Mouse (Mus musculus): ENCODE measurements around the gene Olfr1079. TPM values are rescaled to one million over a fixed set of nuclear protein-coding genes. Genes with fewer than 3 reads are reported as not detected.
"Not testable (repeated sequence)": the region's sequence is repeated elsewhere in the genome, so short reads cannot be mapped to it uniquely, and the experiment has no call there.

The Olfr1079 gene
- polyA plus RNA-seq (2015; fragmentation: Nextera tagmentation; extraction: Ambion mirVana), result not detected in 2 replicates

GRCm38 (mm10) chr2:86542380-86542779 lies at the start of gene Olfr1079:
Gene Olfr1079 (minus strand): TSS chr2:86542480.
- Histone ChIP-seq H3K9me3 (replicated peaks) (no peaks in the 10 kb centered on the region), H3K27ac (no peak within 1 kb of the TSS), H3K4me2 (no peak within 1 kb of the TSS), H3K4me1 (no peaks in the 10 kb centered on the region), H3K4me3 (no peak within 1 kb of the TSS), H3K36me3 (ENCODE audit: poor library complexity, severe bottlenecking) (no peaks in the 10 kb centered on the region), H3K27me3 (no peaks in the 10 kb centered on the region), H3K9ac (no peak within 1 kb of the TSS)
- 33% methylated on average over 1 of the region's 1 CpGs for WGBS
- no peak for ATAC-seq

- H3K4me3 ChIP-seq; H3K27me3 ChIP-seq; H3K9ac ChIP-seq; H3K4me2 ChIP-seq; H3K9me3 ChIP-seq (replicated peaks); ATAC-seq; H3K36me3 ChIP-seq (ENCODE audit: poor library complexity, severe bottlenecking); H3K27ac ChIP-seq; H3K4me1 ChIP-seq: not testable (repeated sequence)
Measured at GRCm38 (mm10) chr2:86558135-86558534, 15.9 kb upstream of the Olfr1079 start, which contains the start of gene Olfr1080. Gene Olfr1080 (minus strand): TSS chr2:86558235.

DNA sequence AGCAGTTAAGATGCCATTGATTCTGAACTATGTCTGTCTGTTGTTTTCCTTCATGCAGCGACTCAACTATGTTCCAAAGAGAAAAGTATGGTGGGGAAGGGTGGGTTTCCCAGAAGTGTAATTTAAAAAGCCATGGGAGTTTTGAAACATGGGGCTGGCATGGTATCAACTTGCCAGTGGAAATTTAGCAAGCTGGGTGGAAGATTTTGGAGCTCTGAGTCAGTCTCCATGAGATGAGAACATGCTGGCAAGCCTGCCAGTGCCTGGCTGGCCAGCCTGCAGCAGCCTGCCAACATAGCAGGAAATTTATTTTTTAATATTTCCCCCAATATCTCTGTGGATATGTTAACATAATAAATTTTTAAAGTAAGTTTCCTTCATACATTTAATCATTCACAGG lies 11.3 kb downstream of the Olfr1079 start:
- H3K4me1 ChIP-seq, result no peaks in the 10 kb centered on the region
- H3K4me2 ChIP-seq, result no peak overlapping the region
- no peaks in the 10 kb centered on the region for H3K27me3 ChIP-seq
- no peak overlapping the region for H3K27ac ChIP-seq
- WGBS, result 77% methylated on average over 1 of the region's 1 CpGs
- no peak for ATAC-seq
- H3K4me3 ChIP-seq, result no peak overlapping the region
- H3K36me3 ChIP-seq (ENCODE audit: poor library complexity, severe bottlenecking), result no peaks in the 10 kb centered on the region
- no peaks in the 10 kb centered on the region for H3K9me3 ChIP-seq (replicated peaks)
- H3K9ac ChIP-seq, result no peak overlapping the region

DNA sequence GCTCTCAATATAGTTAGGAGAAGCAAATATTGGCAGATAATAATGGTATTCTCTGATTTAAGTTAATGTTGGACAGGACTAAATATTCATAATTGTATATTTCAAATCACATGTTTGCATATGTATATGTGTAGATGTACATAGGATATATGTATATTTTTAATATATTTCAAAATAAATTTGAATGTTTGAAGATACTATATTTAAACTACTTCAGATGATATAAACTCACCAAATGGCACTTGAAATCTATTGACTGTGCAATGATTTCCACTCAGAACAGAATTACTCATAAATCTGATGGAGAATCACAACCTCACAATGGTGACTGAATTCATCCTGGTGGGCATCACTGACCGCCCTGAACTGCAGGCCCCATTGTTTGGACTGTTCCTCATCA lies 34.1 kb downstream of the Olfr1079 start, which contains the start of gene Olfr1076:
Gene Olfr1076 (plus strand): TSS at position 301 of the 400 bp plus-strand sequence.
- H3K4me1 ChIP-seq, result no peaks in the 10 kb centered on the region
- no peaks in the 10 kb centered on the region for H3K9me3 ChIP-seq (replicated peaks)
- ATAC-seq, result no peak
- no peaks in the 10 kb centered on the region for H3K36me3 ChIP-seq (ENCODE audit: poor library complexity, severe bottlenecking)
- H3K27ac ChIP-seq, result no peak within 1 kb of the TSS
- H3K9ac ChIP-seq, result no peak within 1 kb of the TSS
- no peak within 1 kb of the TSS for H3K4me3 ChIP-seq
- no peak within 1 kb of the TSS for H3K4me2 ChIP-seq
- WGBS, result 82% methylated on average over 1 of the region's 1 CpGs
- no peaks in the 10 kb centered on the region for H3K27me3 ChIP-seq

DNA sequence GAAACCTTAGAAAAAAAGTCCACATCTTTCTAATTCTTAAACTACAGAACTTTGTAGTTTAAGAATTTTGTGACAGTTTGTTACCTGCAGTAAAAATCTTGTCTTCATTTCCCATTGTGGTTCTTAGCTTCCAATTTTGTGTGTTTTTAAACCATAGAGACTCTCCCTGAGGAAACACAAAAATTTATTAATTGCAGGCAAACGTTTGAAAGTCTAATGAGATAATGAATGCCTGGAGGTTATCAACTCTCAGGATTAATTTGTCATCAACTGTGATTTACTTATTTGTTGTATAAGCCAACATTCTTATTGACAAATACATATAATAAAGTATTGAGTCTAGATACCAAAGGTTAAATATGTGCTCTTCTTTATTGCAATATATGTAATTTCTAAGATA lies 55.0 kb downstream of the Olfr1079 start, which contains the start of gene Olfr228:
Gene Olfr228 (minus strand): TSS at position 101 of the 400 bp plus-strand sequence.
- Histone ChIP-seq H3K36me3 (ENCODE audit: poor library complexity, severe bottlenecking) (no peaks in the 10 kb centered on the region), H3K9me3 (replicated peaks) (no peaks in the 10 kb centered on the region), H3K27me3 (no peaks in the 10 kb centered on the region), H3K4me3 (no peak within 1 kb of the TSS), H3K4me2 (no peak within 1 kb of the TSS), H3K27ac (no peak within 1 kb of the TSS), H3K9ac (no peak within 1 kb of the TSS), H3K4me1 (no peaks in the 10 kb centered on the region)
- WGBS, result 63% methylated on average over 1 of the region's 1 CpGs
- no peak for ATAC-seq

Other genes starting within 250 kb of the Olfr1079 start
- gene Olfr1053, start 227.2 kb downstream of the Olfr1079 start, polyA plus RNA-seq (2015; fragmentation: Nextera tagmentation; extraction: Ambion mirVana), result not detected in 2 replicates
- gene Olfr1054, start 207.0 kb downstream of the Olfr1079 start, polyA plus RNA-seq (2015; fragmentation: Nextera tagmentation; extraction: Ambion mirVana), result not detected in 2 replicates
- not detected in 2 replicates for gene Olfr1055, start 192.2 kb downstream of the Olfr1079 start, polyA plus RNA-seq (2015; fragmentation: Nextera tagmentation; extraction: Ambion mirVana)
- gene Olfr1056, start 180.0 kb downstream of the Olfr1079 start, polyA plus RNA-seq (2015; fragmentation: Nextera tagmentation; extraction: Ambion mirVana), result not detected in 2 replicates
- gene Olfr1057, start 164.1 kb downstream of the Olfr1079 start, polyA plus RNA-seq (2015; fragmentation: Nextera tagmentation; extraction: Ambion mirVana), result not detected in 2 replicates
- not detected in 2 replicates for gene Olfr1058, start 153.9 kb downstream of the Olfr1079 start, polyA plus RNA-seq (2015; fragmentation: Nextera tagmentation; extraction: Ambion mirVana)
- not detected in 2 replicates for gene Olfr1061, start 128.4 kb downstream of the Olfr1079 start, polyA plus RNA-seq (2015; fragmentation: Nextera tagmentation; extraction: Ambion mirVana)
- gene Olfr1062, start 115.7 kb downstream of the Olfr1079 start, polyA plus RNA-seq (2015; fragmentation: Nextera tagmentation; extraction: Ambion mirVana), result not detected in 2 replicates
- gene Olfr1065, start 91.9 kb downstream of the Olfr1079 start, polyA plus RNA-seq (2015; fragmentation: Nextera tagmentation; extraction: Ambion mirVana), result not detected in 2 replicates
- gene Olfr1066, start 86.2 kb downstream of the Olfr1079 start, polyA plus RNA-seq (2015; fragmentation: Nextera tagmentation; extraction: Ambion mirVana), result not detected in 2 replicates
- not detected in 2 replicates for gene Olfr228, start 55.1 kb downstream of the Olfr1079 start, polyA plus RNA-seq (2015; fragmentation: Nextera tagmentation; extraction: Ambion mirVana)
- gene Olfr1076, start 34.0 kb downstream of the Olfr1079 start, polyA plus RNA-seq (2015; fragmentation: Nextera tagmentation; extraction: Ambion mirVana), result not detected in 2 replicates
- not detected in 2 replicates for gene Olfr1080, start 15.8 kb upstream of the Olfr1079 start, polyA plus RNA-seq (2015; fragmentation: Nextera tagmentation; extraction: Ambion mirVana)
- not detected in 2 replicates for gene Olfr1082, start 56.5 kb upstream of the Olfr1079 start, polyA plus RNA-seq (2015; fragmentation: Nextera tagmentation; extraction: Ambion mirVana)
- not detected in 2 replicates for gene Olfr1084, start 97.2 kb upstream of the Olfr1079 start, polyA plus RNA-seq (2015; fragmentation: Nextera tagmentation; extraction: Ambion mirVana)
- gene Olfr1085, start 119.5 kb upstream of the Olfr1079 start, polyA plus RNA-seq (2015; fragmentation: Nextera tagmentation; extraction: Ambion mirVana), result not detected in 2 replicates
- gene Olfr1086, start 137.6 kb upstream of the Olfr1079 start, polyA plus RNA-seq (2015; fragmentation: Nextera tagmentation; extraction: Ambion mirVana), result not detected in 2 replicates
- not detected in 2 replicates for gene Olfr1087, start 155.9 kb upstream of the Olfr1079 start, polyA plus RNA-seq (2015; fragmentation: Nextera tagmentation; extraction: Ambion mirVana)
- not detected in 2 replicates for gene Olfr1089, start 191.2 kb upstream of the Olfr1079 start, polyA plus RNA-seq (2015; fragmentation: Nextera tagmentation; extraction: Ambion mirVana)
- gene Olfr1090, start 216.5 kb upstream of the Olfr1079 start, polyA plus RNA-seq (2015; fragmentation: Nextera tagmentation; extraction: Ambion mirVana), result not detected in 2 replicates
- not detected in 2 replicates for gene Olfr1093, start 240.0 kb upstream of the Olfr1079 start, polyA plus RNA-seq (2015; fragmentation: Nextera tagmentation; extraction: Ambion mirVana)

Data from forebrain, embryonic 13.5 days (tissue).